Mouse (Mus musculus) erythroblast, embryonic 14.5 days (primary cell): Measurements from ENCODE around the gene Rasa4. TPM values are rescaled to one million over a fixed set of nuclear protein-coding genes. Genes with fewer than 3 reads are reported as not detected.
"Not testable (repeated sequence)": the region's sequence is repeated elsewhere in the genome, so short reads cannot be mapped to it uniquely, and the experiment has no call there.

Experiments used
- H3K27me3 ChIP-seq: 2 replicates; pipeline ENCODE4 v1.6.1; 2012; ENCODE audit warnings: inconsistent platforms; ENCODE audit not compliant: control insufficient read depth
- H3K36me3 ChIP-seq: 2 replicates; pipeline ENCODE4 v1.6.1; 2012; ENCODE audit warnings: mild to moderate bottlenecking, inconsistent platforms; ENCODE audit not compliant: control insufficient read depth
- H3K4me1 ChIP-seq: 2 replicates; pipeline ENCODE4 v1.6.1; 2012; ENCODE audit warnings: inconsistent platforms; ENCODE audit not compliant: control insufficient read depth
- H3K4me3 ChIP-seq: replicated peaks from 2 replicates; pipeline ENCODE3; 2012; ENCODE audit warnings: moderate library complexity, mild to moderate bottlenecking, inconsistent platforms
- H3K9me3 ChIP-seq: 2 replicates; pipeline ENCODE4 v1.6.1; 2012; ENCODE audit warnings: low read length, inconsistent platforms, mixed read lengths; ENCODE audit not compliant: control insufficient read depth
- GATA1 ChIP-seq: IDR thresholded peaks from 2 replicates; pipeline ENCODE4 v1.6.1; 2012; ENCODE audit warnings: low read length, inconsistent platforms, mixed read lengths
- TAL1 ChIP-seq: IDR thresholded peaks from 3 replicates; pipeline ENCODE4 v1.6.1; 2012; ENCODE audit warnings: low read length, inconsistent platforms, mixed read lengths
- polyA plus RNA-seq: library from polyadenylated mRNA; stranded (reverse); fragments of >175 nt; gene quantifications from 2 replicates; pipeline ENCODE4 v1.2.3, GENCODE M21; 2012

Gene Rasa4
- polyA plus RNA-seq, 1 experiment = 0.04 TPM

- TF ChIP-seq GATA1 (no peak), TAL1 (no peak)
- no peaks in the 10 kb centered on the region for H3K36me3 ChIP-seq
- no peak overlapping the region for H3K4me3 ChIP-seq
- peaks cover 7% of the 10 kb centered on the region for H3K4me1 ChIP-seq
- H3K9me3 ChIP-seq = no peaks in the 10 kb centered on the region
- H3K27me3 ChIP-seq = no peaks in the 10 kb centered on the region
Measured at GRCm38 (mm10) chr5:136045408-136045807, 38.3 kb upstream of the Rasa4 start.

GRCm38 (mm10) chr5:136045987-136046386 lies 37.7 kb upstream of the Rasa4 start:
- H3K4me1 ChIP-seq = peaks cover 5% of the 10 kb centered on the region
- no peak overlapping the region for H3K4me3 ChIP-seq
- no peaks in the 10 kb centered on the region for H3K27me3 ChIP-seq
- no peaks in the 10 kb centered on the region for H3K9me3 ChIP-seq
- H3K36me3 ChIP-seq = no peaks in the 10 kb centered on the region
- no peak for TF ChIP-seq TAL1
- TF ChIP-seq GATA1 = no peak

DNA sequence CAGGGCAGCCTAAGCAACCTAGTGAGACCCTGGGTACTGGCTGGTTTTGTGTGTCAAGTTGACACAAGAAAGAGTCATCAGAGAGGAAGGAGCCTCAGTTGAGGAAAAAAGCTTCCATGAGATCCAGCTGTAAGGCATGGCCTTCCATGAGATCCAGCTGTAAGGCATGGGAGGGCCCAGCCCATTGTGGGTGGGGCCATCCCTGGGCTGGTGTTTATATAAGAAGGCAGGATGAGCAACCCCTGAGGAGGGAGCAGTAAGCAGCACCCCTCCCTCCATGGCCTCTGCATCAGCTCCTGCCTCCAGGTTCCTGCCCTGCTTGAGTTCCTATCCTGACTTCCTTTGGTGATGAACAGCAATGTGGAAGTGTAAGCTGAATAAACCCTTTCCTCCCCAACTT lies 35.2 kb upstream of the Rasa4 start:
- H3K4me3 ChIP-seq, H3K9me3 ChIP-seq, H3K27me3 ChIP-seq, H3K36me3 ChIP-seq, H3K4me1 ChIP-seq: not testable (repeated sequence)

- no peak overlapping the region for H3K4me3 ChIP-seq
- no peak for TF ChIP-seq GATA1
- no peak for TF ChIP-seq TAL1
- H3K4me1 ChIP-seq = no peaks in the 10 kb centered on the region
- no peaks in the 10 kb centered on the region for H3K36me3 ChIP-seq
- H3K9me3 ChIP-seq = no peaks in the 10 kb centered on the region
- no peaks in the 10 kb centered on the region for H3K27me3 ChIP-seq
Measured at GRCm38 (mm10) chr5:136049926-136050325, 33.8 kb upstream of the Rasa4 start.

DNA sequence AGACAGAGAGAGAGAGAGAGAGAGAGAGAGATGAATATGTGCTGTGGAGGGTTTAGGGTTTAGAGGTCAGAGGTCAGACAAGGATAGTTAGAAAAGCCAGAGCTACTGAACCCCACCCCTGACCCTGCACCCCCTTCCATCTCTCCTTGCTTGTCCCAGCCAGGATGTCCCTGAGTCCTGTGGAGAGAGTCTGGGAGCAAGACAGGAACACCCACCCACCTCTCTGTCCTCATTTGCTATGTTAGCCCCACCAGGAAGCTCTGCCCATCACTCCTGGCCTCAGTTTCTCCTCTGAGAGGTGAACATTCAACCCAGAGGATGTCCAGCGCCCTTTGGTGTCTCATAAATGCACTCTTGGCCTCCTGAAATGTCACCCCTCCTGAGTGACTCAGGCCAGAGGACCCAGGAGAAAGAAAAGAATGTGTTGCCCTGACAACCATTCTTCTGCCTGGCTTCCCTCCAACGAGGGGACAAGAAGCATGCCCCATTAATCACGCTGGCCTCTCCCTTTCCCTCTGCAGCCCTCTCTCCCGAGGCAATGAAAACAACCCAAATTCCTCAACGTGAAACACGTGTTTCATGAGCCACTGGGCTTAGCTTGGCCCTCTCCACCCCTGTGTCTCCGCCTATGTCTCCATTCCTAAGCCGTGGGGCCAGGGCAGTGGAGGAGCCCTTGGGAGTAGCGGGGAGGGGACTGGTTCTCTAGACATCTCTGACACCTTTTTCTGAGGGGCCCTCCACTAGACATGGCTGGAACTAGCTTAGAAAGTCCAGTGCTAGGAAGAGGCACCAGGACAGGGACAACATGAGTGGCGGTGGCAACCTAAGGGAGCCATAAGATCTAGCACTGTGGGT lies 32.3 kb upstream of the Rasa4 start:
- Histone ChIP-seq H3K36me3 (no peaks in the 10 kb centered on the region), H3K4me3 (no peak overlapping the region), H3K27me3 (no peaks in the 10 kb centered on the region), H3K4me1 (no peaks in the 10 kb centered on the region), H3K9me3 (no peaks in the 10 kb centered on the region)
- TF ChIP-seq TAL1 (no peak), GATA1 (no peak)

DNA sequence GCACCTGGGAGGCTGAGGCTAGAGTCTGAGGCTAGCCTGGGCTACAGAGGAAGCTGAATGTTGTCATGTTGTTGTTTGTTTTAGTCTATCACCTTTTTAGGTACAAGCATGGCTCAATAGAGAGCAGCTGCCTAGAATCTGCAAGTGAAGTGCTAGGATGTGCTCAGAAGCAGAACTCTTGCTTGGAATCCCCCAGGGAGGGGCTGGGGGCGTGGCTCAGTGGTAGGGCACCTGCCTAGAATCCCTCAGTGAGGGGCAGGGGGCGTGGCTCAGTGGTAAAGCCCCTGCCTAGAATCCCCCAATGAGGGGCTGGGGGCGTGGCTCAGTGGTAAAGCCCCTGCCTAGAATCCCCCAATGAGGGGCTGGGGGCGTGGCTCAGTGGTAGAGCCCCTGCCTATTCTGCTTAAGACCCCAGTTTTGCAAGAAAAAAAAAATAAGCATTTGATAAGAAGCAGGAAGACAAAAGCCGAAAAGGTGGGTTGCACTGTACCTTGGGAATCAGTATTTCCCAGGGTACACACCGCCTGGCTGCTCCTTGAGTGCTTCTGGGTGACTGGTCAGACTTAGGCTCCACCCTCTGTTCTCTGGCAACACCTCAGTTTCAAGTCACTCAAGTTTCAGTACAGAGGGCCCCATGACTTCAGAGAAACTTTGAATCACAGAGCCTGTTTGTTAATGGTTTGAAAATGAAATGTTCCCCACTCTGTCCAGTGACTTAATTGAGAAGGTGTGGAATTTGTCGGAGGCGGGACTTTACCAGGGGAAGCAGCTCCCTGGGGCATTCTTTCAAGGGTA lies 30.7 kb upstream of the Rasa4 start:
- H3K27me3 ChIP-seq = peaks cover 9% of the 10 kb centered on the region
- H3K36me3 ChIP-seq = no peaks in the 10 kb centered on the region
- no peak overlapping the region for H3K4me3 ChIP-seq
- H3K4me1 ChIP-seq = no peaks in the 10 kb centered on the region
- no peaks in the 10 kb centered on the region for H3K9me3 ChIP-seq
- no peak for TF ChIP-seq GATA1
- TF ChIP-seq TAL1 = no peak

DNA sequence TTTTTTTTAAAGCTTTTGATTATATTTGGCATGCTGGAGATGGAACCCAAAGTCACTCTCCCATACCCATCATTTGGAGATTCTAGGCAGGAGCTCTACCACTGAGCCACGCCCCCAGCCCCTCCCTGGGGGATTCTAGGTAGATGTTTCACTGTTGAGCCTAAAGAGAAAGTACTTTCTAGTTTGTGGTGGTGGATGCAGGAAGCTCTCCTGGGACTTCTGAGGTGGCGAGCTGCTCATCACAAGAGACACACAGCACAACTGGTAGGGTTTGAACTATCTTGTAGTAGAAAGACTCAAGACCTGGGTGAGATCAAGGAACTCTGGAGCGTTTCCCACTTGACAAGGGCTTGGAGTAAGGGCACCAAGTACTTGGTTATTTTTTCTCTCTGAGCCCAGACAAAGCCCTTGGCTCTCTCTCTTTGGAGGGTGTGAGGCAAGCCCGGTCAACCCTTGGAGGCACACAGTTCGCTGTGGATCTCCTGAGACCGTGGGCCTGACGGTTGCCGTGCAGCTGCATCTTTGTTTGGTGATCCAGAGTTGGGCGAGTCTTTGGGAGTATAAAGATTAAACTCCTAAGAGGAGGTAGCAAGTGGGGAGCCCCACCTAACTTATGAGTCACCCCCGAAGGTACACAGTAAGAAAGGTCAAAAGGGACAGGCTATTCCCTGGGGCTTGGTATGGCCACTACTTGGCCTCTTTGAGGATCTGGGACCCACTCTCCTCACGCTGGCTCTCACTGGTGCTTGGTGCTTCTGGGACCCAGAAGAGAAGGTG lies 29.2 kb upstream of the Rasa4 start, which contains the start of gene Upk3bl:
Upk3bl (plus strand) TSS at position 192 of the 777 bp plus-strand sequence.
- no peak for TF ChIP-seq TAL1
- TF ChIP-seq GATA1 = no peak
- Histone ChIP-seq H3K4me1 (no peaks in the 10 kb centered on the region), H3K4me3 (no peak within 1 kb of the TSS), H3K36me3 (no peaks in the 10 kb centered on the region), H3K9me3 (no peaks in the 10 kb centered on the region), H3K27me3 (peaks cover 15% of the 10 kb centered on the region)

DNA sequence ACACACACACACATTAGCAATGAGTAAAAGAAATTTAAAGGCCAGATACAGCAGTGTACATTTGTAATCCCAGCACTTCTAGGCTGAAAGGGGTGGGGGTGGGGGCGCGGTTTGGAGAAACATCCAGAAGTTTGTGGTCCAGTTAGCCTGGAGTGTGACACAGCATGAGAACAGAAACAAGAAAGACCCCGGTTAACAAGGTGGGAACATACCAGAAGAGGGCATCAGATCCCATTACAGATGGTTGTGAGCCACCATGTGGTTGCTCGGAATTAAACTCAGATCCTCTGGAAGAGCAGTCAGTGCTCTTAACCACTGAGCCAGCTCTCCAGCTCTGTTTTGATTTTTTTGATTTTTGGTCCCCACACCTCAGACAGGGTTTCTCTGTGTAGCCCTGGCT lies 27.7 kb upstream of the Rasa4 start:
- peaks cover 23% of the 10 kb centered on the region for H3K27me3 ChIP-seq
- H3K4me1 ChIP-seq = no peaks in the 10 kb centered on the region
- H3K4me3 ChIP-seq = no peak overlapping the region
- TF ChIP-seq GATA1 (no peak), TAL1 (no peak)
- H3K9me3 ChIP-seq = no peaks in the 10 kb centered on the region
- no peaks in the 10 kb centered on the region for H3K36me3 ChIP-seq

- H3K4me1 ChIP-seq = no peaks in the 10 kb centered on the region
- no peaks in the 10 kb centered on the region for H3K36me3 ChIP-seq
- peaks cover 26% of the 10 kb centered on the region for H3K27me3 ChIP-seq
- no peaks in the 10 kb centered on the region for H3K9me3 ChIP-seq
- no peak for TF ChIP-seq TAL1
- no peak for TF ChIP-seq GATA1
- no peak overlapping the region for H3K4me3 ChIP-seq
Measured at GRCm38 (mm10) chr5:136057085-136057484, 26.6 kb upstream of the Rasa4 start.
